Mouse (Mus musculus): Measurements from ENCODE around the gene Btbd2. TPM values are rescaled to one million over a fixed set of nuclear protein-coding genes. Genes with fewer than 3 reads are reported as not detected.
A peak's percentile ranks its signal among the peaks of the same experiment; 100 is the strongest.

Btbd2 gene
- polyA plus RNA-seq, 1 experiment from 2014 or later, result 93.2 TPM

- 56% methylated on average over 16 of the region's 16 CpGs for WGBS
- no peak for ATAC-seq (ENCODE audit: low FRiP score, low read depth)
- Histone ChIP-seq H3K27ac (replicated peaks) (peak overlapping the region; percentile 97), H3K4me2 (peak overlapping the region; percentile 75), H3K4me3 (peak overlapping the region; percentile 80), H3K4me1 (replicated peaks) (peaks cover 38% of the 10 kb centered on the region), H3K36me3 (peaks cover 5% of the 10 kb centered on the region; the same call in 1 of the 2 replicates), H3K27me3 (no peaks in the 10 kb centered on the region), H3K9ac (peak overlapping the region; percentile 47), H3K9me3 (no peaks in the 10 kb centered on the region)
Observed at GRCm38 (mm10) chr10:80620796-80621689, 35.8 kb downstream of the Btbd2 start.

GRCm38 (mm10) chr10:80620365-80620764 lies 36.5 kb downstream of the Btbd2 start:
- ATAC-seq (ENCODE audit: low FRiP score, low read depth), result no peak
- peaks cover 33% of the 10 kb centered on the region for H3K4me1 ChIP-seq (replicated peaks)
- H3K9ac ChIP-seq, result no peak overlapping the region
- WGBS, result 87% methylated on average over 9 of the region's 9 CpGs
- H3K9me3 ChIP-seq, result no peaks in the 10 kb centered on the region
- no peak overlapping the region for H3K4me2 ChIP-seq
- no peaks in the 10 kb centered on the region for H3K27me3 ChIP-seq
- H3K36me3 ChIP-seq, result peaks cover 10% of the 10 kb centered on the region; the same call in 1 of the 2 replicates
- H3K27ac ChIP-seq (replicated peaks), result no peak overlapping the region
- no peak overlapping the region for H3K4me3 ChIP-seq

GRCm38 (mm10) chr10:80619465-80620244 lies 37.2 kb downstream of the Btbd2 start:
- no peaks in the 10 kb centered on the region for H3K9me3 ChIP-seq
- no peak overlapping the region for H3K9ac ChIP-seq
- peaks cover 17% of the 10 kb centered on the region; the same call in 1 of the 2 replicates for H3K36me3 ChIP-seq
- 28% methylated on average over 8 of the region's 8 CpGs for WGBS
- H3K27ac ChIP-seq (replicated peaks), result no peak overlapping the region
- no peak overlapping the region for H3K4me2 ChIP-seq
- H3K4me3 ChIP-seq, result no peak overlapping the region
- H3K27me3 ChIP-seq, result no peaks in the 10 kb centered on the region
- H3K4me1 ChIP-seq (replicated peaks), result peaks cover 26% of the 10 kb centered on the region
- no peak for ATAC-seq (ENCODE audit: low FRiP score, low read depth)

GRCm38 (mm10) chr10:80618181-80618580 lies 38.7 kb downstream of the Btbd2 start:
- peaks cover 27% of the 10 kb centered on the region for H3K36me3 ChIP-seq
- H3K27me3 ChIP-seq, result no peaks in the 10 kb centered on the region
- H3K4me1 ChIP-seq (replicated peaks), result peaks cover 11% of the 10 kb centered on the region
- H3K4me2 ChIP-seq, result no peak overlapping the region
- H3K4me3 ChIP-seq, result no peak overlapping the region
- H3K27ac ChIP-seq (replicated peaks), result no peak overlapping the region
- H3K9me3 ChIP-seq, result no peaks in the 10 kb centered on the region
- WGBS, result 80% methylated on average over 9 of the region's 9 CpGs
- H3K9ac ChIP-seq, result no peak overlapping the region
- ATAC-seq (ENCODE audit: low FRiP score, low read depth), result no peak

- H3K9me3 ChIP-seq, result no peaks in the 10 kb centered on the region
- peaks cover 34% of the 10 kb centered on the region for H3K36me3 ChIP-seq
- H3K27ac ChIP-seq (replicated peaks), result no peak overlapping the region
- no peaks in the 10 kb centered on the region for H3K27me3 ChIP-seq
- no peak overlapping the region for H3K9ac ChIP-seq
- ATAC-seq (ENCODE audit: low FRiP score, low read depth), result no peak
- no peaks in the 10 kb centered on the region for H3K4me1 ChIP-seq (replicated peaks)
- no peak overlapping the region for H3K4me2 ChIP-seq
- 88% methylated on average over 6 of the region's 6 CpGs for WGBS
- no peak overlapping the region for H3K4me3 ChIP-seq
Observed at GRCm38 (mm10) chr10:80614351-80614750, 42.5 kb downstream of the Btbd2 start.

GRCm38 (mm10) chr10:80613821-80614220 lies 43.0 kb downstream of the Btbd2 start:
- Histone ChIP-seq H3K27ac (replicated peaks) (no peak overlapping the region), H3K4me3 (no peak overlapping the region), H3K9ac (no peak overlapping the region), H3K36me3 (peaks cover 37% of the 10 kb centered on the region), H3K27me3 (no peaks in the 10 kb centered on the region), H3K4me1 (replicated peaks) (no peaks in the 10 kb centered on the region), H3K9me3 (no peaks in the 10 kb centered on the region), H3K4me2 (no peak overlapping the region)
- no peak for ATAC-seq (ENCODE audit: low FRiP score, low read depth)
- WGBS, result 92% methylated on average over 3 of the region's 3 CpGs

GRCm38 (mm10) chr10:80611905-80612304 lies 45.0 kb downstream of the Btbd2 start:
- Histone ChIP-seq H3K4me2 (no peak overlapping the region), H3K9ac (no peak overlapping the region), H3K4me1 (replicated peaks) (no peaks in the 10 kb centered on the region), H3K9me3 (no peaks in the 10 kb centered on the region), H3K4me3 (no peak overlapping the region), H3K36me3 (peaks cover 55% of the 10 kb centered on the region), H3K27me3 (no peaks in the 10 kb centered on the region), H3K27ac (replicated peaks) (no peak overlapping the region)
- 98% methylated on average over 3 of the region's 3 CpGs for WGBS
- ATAC-seq (ENCODE audit: low FRiP score, low read depth), result no peak

GRCm38 (mm10) chr10:80611024-80611423 lies 45.8 kb downstream of the Btbd2 start:
- no peak for ATAC-seq (ENCODE audit: low FRiP score, low read depth)
- Histone ChIP-seq H3K27ac (replicated peaks) (no peak overlapping the region), H3K4me2 (no peak overlapping the region), H3K9ac (no peak overlapping the region), H3K9me3 (no peaks in the 10 kb centered on the region), H3K4me3 (no peak overlapping the region), H3K27me3 (no peaks in the 10 kb centered on the region), H3K36me3 (peaks cover 58% of the 10 kb centered on the region), H3K4me1 (replicated peaks) (no peaks in the 10 kb centered on the region)
- WGBS, result 78% methylated on average over 4 of the region's 4 CpGs

GRCm38 (mm10) chr10:80610116-80610785 lies 46.6 kb downstream of the Btbd2 start:
- no peak overlapping the region for H3K27ac ChIP-seq (replicated peaks)
- H3K9me3 ChIP-seq, result no peaks in the 10 kb centered on the region
- 86% methylated on average over 9 of the region's 9 CpGs for WGBS
- no peak overlapping the region for H3K9ac ChIP-seq
- no peak for ATAC-seq (ENCODE audit: low FRiP score, low read depth)
- no peaks in the 10 kb centered on the region for H3K27me3 ChIP-seq
- no peak overlapping the region for H3K4me3 ChIP-seq
- no peak overlapping the region for H3K4me2 ChIP-seq
- H3K36me3 ChIP-seq, result peaks cover 51% of the 10 kb centered on the region
- no peaks in the 10 kb centered on the region for H3K4me1 ChIP-seq (replicated peaks)

- H3K4me3 ChIP-seq, result no peak overlapping the region
- peaks cover 3% of the 10 kb centered on the region for H3K4me1 ChIP-seq (replicated peaks)
- no peaks in the 10 kb centered on the region for H3K27me3 ChIP-seq
- no peak overlapping the region for H3K4me2 ChIP-seq
- WGBS, result 91% methylated on average over 10 of the region's 10 CpGs
- H3K9ac ChIP-seq, result no peak overlapping the region
- H3K36me3 ChIP-seq, result peaks cover 44% of the 10 kb centered on the region
- no peak for ATAC-seq (ENCODE audit: low FRiP score, low read depth)
- H3K27ac ChIP-seq (replicated peaks), result no peak overlapping the region
- no peaks in the 10 kb centered on the region for H3K9me3 ChIP-seq
Observed at GRCm38 (mm10) chr10:80609269-80609924, 47.5 kb downstream of the Btbd2 start.

GRCm38 (mm10) chr10:80608435-80608834 lies 48.4 kb downstream of the Btbd2 start:
- Histone ChIP-seq H3K4me2 (no peak overlapping the region), H3K27me3 (no peaks in the 10 kb centered on the region), H3K4me3 (no peak overlapping the region), H3K27ac (replicated peaks) (no peak overlapping the region), H3K9ac (no peak overlapping the region), H3K4me1 (replicated peaks) (peaks cover 13% of the 10 kb centered on the region), H3K9me3 (no peaks in the 10 kb centered on the region), H3K36me3 (peaks cover 38% of the 10 kb centered on the region)
- no peak for ATAC-seq (ENCODE audit: low FRiP score, low read depth)
- 91% methylated on average over 3 of the region's 3 CpGs for WGBS

All from hindbrain, embryonic 15.5 days (tissue).